Comparison of ENCODE assay signal across 8 mouse cellular contexts in the genomic region with DNA sequence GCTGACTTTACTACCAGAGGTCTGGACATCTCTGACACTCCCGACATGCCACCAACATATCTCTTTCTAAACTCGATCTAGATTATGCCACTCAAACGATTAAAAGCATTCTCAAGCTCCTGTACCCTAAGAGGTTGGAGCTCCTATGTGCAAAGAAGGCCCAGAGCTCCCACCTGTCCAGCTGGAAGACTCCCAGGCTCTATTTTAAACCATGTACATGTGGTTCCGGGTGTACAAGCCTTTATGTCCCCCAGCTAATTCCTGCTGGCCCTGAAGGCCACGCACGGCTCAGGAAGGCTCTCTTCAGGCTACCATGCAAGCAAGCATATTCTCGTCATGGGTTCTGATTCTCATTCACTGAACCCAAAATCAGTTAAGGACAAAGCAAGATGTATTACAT. TPM values are rescaled to one million over a fixed set of nuclear protein-coding genes. Genes with fewer than 3 reads are reported as not detected.
DNase-seq lines count a peak whose midpoint lies in the region; ATAC-seq and TF ChIP-seq lines count a peak whose summit lies in the region.

No protein-coding gene starts in this region.

- H3K4me3 ChIP-seq in kidney, adult 2 months (ENCODE audit: insufficient read depth, low read depth, low read length): peak overlapping the region; percentile 53
- H3K4me3 ChIP-seq in embryonic facial prominence, embryonic 14.5 days (ENCODE audit: low read depth, low read length): peak overlapping the region; percentile 95
- no peak overlapping the region for H3K4me3 ChIP-seq in hindbrain, embryonic 14.5 days (replicated peaks; ENCODE audit: low read length)
- H3K4me3 ChIP-seq in midbrain, embryonic 16.5 days (ENCODE audit: low read depth, low read length): no peak overlapping the region

- no peak for ATAC-seq in embryonic facial prominence, embryonic 14.5 days (ENCODE audit: low read depth)
- ATAC-seq in hindbrain, embryonic 14.5 days (ENCODE audit: low FRiP score): no peak
- no peak for ATAC-seq in midbrain, embryonic 16.5 days

- H3K4me1 ChIP-seq in kidney, adult 2 months (ENCODE audit: control insufficient read depth, insufficient read depth, low read length): peaks cover 19% of the 10 kb centered on the region; the same call in 1 of the 2 replicates
- H3K4me1 ChIP-seq in embryonic facial prominence, embryonic 14.5 days (ENCODE audit: control insufficient read depth, insufficient read depth, low read length): peaks cover 22% of the 10 kb centered on the region
- H3K4me1 ChIP-seq in hindbrain, embryonic 14.5 days (replicated peaks; ENCODE audit: control insufficient read depth, insufficient read depth, low read length): peaks cover 21% of the 10 kb centered on the region
- peaks cover 17% of the 10 kb centered on the region for H3K4me1 ChIP-seq in midbrain, embryonic 16.5 days (ENCODE audit: control insufficient read depth, insufficient read depth, low read length)

- no peak for DNase-seq in kidney, adult 2 months
- no peak for DNase-seq in kidney, postnatal 36 days
- DNase-seq in embryonic facial prominence, embryonic 14.5 days (ENCODE audit: low spot score): no peak
- no peak for DNase-seq in hindbrain, embryonic 14.5 days (ENCODE audit: low spot score)
- DNase-seq in adrenal gland, postnatal 4 days (ENCODE audit: low spot score in 2 of 2): no peak
- DNase-seq in yolk sac, embryonic 10.5 days (ENCODE audit: low spot score): no peak
- DNase-seq in adrenal gland, postnatal 14 days: no peak

- no peak for TF ChIP-seq POLR2A in kidney, adult 2 months (IDR thresholded peaks at IDR 0.05; ENCODE audit: low read depth, low read length)

- no peak for TF ChIP-seq CTCF in kidney, adult 2 months (conservative IDR thresholded peaks at IDR 0.05; ENCODE audit: insufficient read depth, insufficient read length, low read depth, low read length)

- H3K9ac ChIP-seq in embryonic facial prominence, embryonic 14.5 days (ENCODE audit: low read depth, low read length): no peak overlapping the region; the same call in 1 of the 2 replicates
- H3K9ac ChIP-seq in hindbrain, embryonic 14.5 days: peak overlapping the region; percentile 82; the same call in 1 of the 2 replicates
- no peak overlapping the region for H3K9ac ChIP-seq in midbrain, embryonic 16.5 days (ENCODE audit: low read depth, low read length)

- WGBS in kidney, adult 2 months: 25% methylated on average over 7 of the region's 7 CpGs
- WGBS in embryonic facial prominence, embryonic 14.5 days: 70% methylated on average over 7 of the region's 7 CpGs
- WGBS in hindbrain, embryonic 14.5 days: 73% methylated on average over 7 of the region's 7 CpGs
- WGBS in midbrain, embryonic 16.5 days: 82% methylated on average over 7 of the region's 7 CpGs

- H3K4me2 ChIP-seq in embryonic facial prominence, embryonic 14.5 days (ENCODE audit: low read depth, low read length): peak overlapping the region; percentile 80
- H3K4me2 ChIP-seq in hindbrain, embryonic 14.5 days (replicated peaks): peak overlapping the region; percentile 75
- H3K4me2 ChIP-seq in midbrain, embryonic 16.5 days (ENCODE audit: low read length): peak overlapping the region; percentile 65

- H3K36me3 ChIP-seq in kidney, adult 2 months (ENCODE audit: control insufficient read depth, insufficient read depth, low read length): no peaks in the 10 kb centered on the region
- no peaks in the 10 kb centered on the region for H3K36me3 ChIP-seq in embryonic facial prominence, embryonic 14.5 days (ENCODE audit: control insufficient read depth, insufficient read depth, low read length)
- H3K36me3 ChIP-seq in hindbrain, embryonic 14.5 days (replicated peaks; ENCODE audit: control insufficient read depth, insufficient read depth): no peaks in the 10 kb centered on the region
- H3K36me3 ChIP-seq in midbrain, embryonic 16.5 days (ENCODE audit: control insufficient read depth, insufficient read depth, low read length): no peaks in the 10 kb centered on the region

- no peaks in the 10 kb centered on the region for H3K27me3 ChIP-seq in kidney, adult 2 months (replicated peaks; ENCODE audit: control insufficient read depth, insufficient read depth, low read length)
- H3K27me3 ChIP-seq in embryonic facial prominence, embryonic 14.5 days (replicated peaks; ENCODE audit: control insufficient read depth, insufficient read depth, low read length): no peaks in the 10 kb centered on the region
- H3K27me3 ChIP-seq in hindbrain, embryonic 14.5 days (ENCODE audit: control insufficient read depth, insufficient read depth, low read length): no peaks in the 10 kb centered on the region
- H3K27me3 ChIP-seq in midbrain, embryonic 16.5 days (ENCODE audit: control insufficient read depth, insufficient read depth, low read depth, low read length): no peaks in the 10 kb centered on the region

- no peaks in the 10 kb centered on the region for H3K9me3 ChIP-seq in embryonic facial prominence, embryonic 14.5 days (ENCODE audit: control insufficient read depth, low read length)
- no peaks in the 10 kb centered on the region for H3K9me3 ChIP-seq in hindbrain, embryonic 14.5 days (ENCODE audit: control insufficient read depth, low read length)
- H3K9me3 ChIP-seq in midbrain, embryonic 16.5 days (replicated peaks; ENCODE audit: control insufficient read depth, low read length, poor library complexity, severe bottlenecking): no peaks in the 10 kb centered on the region

- peak overlapping the region; percentile 76 for H3K27ac ChIP-seq in kidney, adult 2 months (ENCODE audit: insufficient read depth, low read depth, low read length)
- H3K27ac ChIP-seq in embryonic facial prominence, embryonic 14.5 days (replicated peaks; ENCODE audit: low read depth, low read length): no peak overlapping the region
- H3K27ac ChIP-seq in hindbrain, embryonic 14.5 days: no peak overlapping the region
- H3K27ac ChIP-seq in midbrain, embryonic 16.5 days (ENCODE audit: low read length): no peak overlapping the region

RNA-seq across cellular contexts. Expression of gene Dag1, which starts 1.9 kb away (rescaled TPM):
- 66.8 and 67.2 TPM in 2 replicates for polyA plus RNA-seq in kidney, adult 2 months (2012; rRNA removed)
- 101 and 107 TPM in 2 replicates for polyA plus RNA-seq in embryonic facial prominence, embryonic 14.5 days (2014; fragmentation: Nextera tagmentation; extraction: Ambion mirVana)
- polyA plus RNA-seq in hindbrain, embryonic 14.5 days (2014; fragmentation: Nextera tagmentation; extraction: Ambion mirVana): 76.7 and 83.0 TPM in 2 replicates
- polyA plus RNA-seq in midbrain, embryonic 16.5 days (2015; fragmentation: Nextera tagmentation; extraction: Ambion mirVana): 67.9 and 79.5 TPM in 2 replicates
- 100 to 1,000 TPM; 158 to 188 TPM for total RNA-seq in adrenal gland, postnatal 4 days (2021)
- total RNA-seq in adrenal gland, postnatal 14 days (2021): 156 and 176 TPM in 2 replicates

RNA-seq across cellular contexts. Expression of gene Nicn1, which starts 28.4 kb away (rescaled TPM):
- polyA plus RNA-seq in kidney, adult 2 months (2012; rRNA removed): 38.9 and 39.3 TPM in 2 replicates
- 38.6 and 38.9 TPM in 2 replicates for polyA plus RNA-seq in embryonic facial prominence, embryonic 14.5 days (2014; fragmentation: Nextera tagmentation; extraction: Ambion mirVana)
- polyA plus RNA-seq in hindbrain, embryonic 14.5 days (2014; fragmentation: Nextera tagmentation; extraction: Ambion mirVana): 136 and 137 TPM in 2 replicates
- 149 and 163 TPM in 2 replicates for polyA plus RNA-seq in midbrain, embryonic 16.5 days (2015; fragmentation: Nextera tagmentation; extraction: Ambion mirVana)
- 10 to 100 TPM; 26.4 to 27.2 TPM for total RNA-seq in adrenal gland, postnatal 4 days (2021)
- 16.9 and 21.2 TPM in 2 replicates for total RNA-seq in adrenal gland, postnatal 14 days (2021)

RNA-seq across cellular contexts. Expression of gene Amt, which starts 34.8 kb away (rescaled TPM):
- polyA plus RNA-seq in kidney, adult 2 months (2012; rRNA removed): 77.5 and 84.2 TPM in 2 replicates
- 6.1 and 6.2 TPM in 2 replicates for polyA plus RNA-seq in embryonic facial prominence, embryonic 14.5 days (2014; fragmentation: Nextera tagmentation; extraction: Ambion mirVana)
- 18.6 and 24.4 TPM in 2 replicates for polyA plus RNA-seq in hindbrain, embryonic 14.5 days (2014; fragmentation: Nextera tagmentation; extraction: Ambion mirVana)
- 30.2 and 33.6 TPM in 2 replicates for polyA plus RNA-seq in midbrain, embryonic 16.5 days (2015; fragmentation: Nextera tagmentation; extraction: Ambion mirVana)
- total RNA-seq in adrenal gland, postnatal 4 days (2021): 10 to 100 TPM in 1 of 2 experiments, 1 to 10 TPM in 1; 9.5 to 10.8 TPM
- total RNA-seq in adrenal gland, postnatal 14 days (2021): 6.8 and 13.2 TPM in 2 replicates

RNA-seq across cellular contexts. Expression of gene Rhoa, which starts 44.1 kb away (rescaled TPM):
- polyA plus RNA-seq in kidney, adult 2 months (2012; rRNA removed): 125 and 179 TPM in 2 replicates
- 326 and 351 TPM in 2 replicates for polyA plus RNA-seq in embryonic facial prominence, embryonic 14.5 days (2014; fragmentation: Nextera tagmentation; extraction: Ambion mirVana)
- polyA plus RNA-seq in hindbrain, embryonic 14.5 days (2014; fragmentation: Nextera tagmentation; extraction: Ambion mirVana): 206 and 214 TPM in 2 replicates
- polyA plus RNA-seq in midbrain, embryonic 16.5 days (2015; fragmentation: Nextera tagmentation; extraction: Ambion mirVana): 273 and 286 TPM in 2 replicates
- 100 to 1,000 TPM; 357 to 360 TPM for total RNA-seq in adrenal gland, postnatal 4 days (2021)
- total RNA-seq in adrenal gland, postnatal 14 days (2021): 359 and 362 TPM in 2 replicates

RNA-seq across cellular contexts. Expression of gene Tcta, which starts 44.1 kb away (rescaled TPM):
- polyA plus RNA-seq in kidney, adult 2 months (2012; rRNA removed): 53.0 and 55.3 TPM in 2 replicates
- 38.2 and 47.8 TPM in 2 replicates for polyA plus RNA-seq in embryonic facial prominence, embryonic 14.5 days (2014; fragmentation: Nextera tagmentation; extraction: Ambion mirVana)
- polyA plus RNA-seq in hindbrain, embryonic 14.5 days (2014; fragmentation: Nextera tagmentation; extraction: Ambion mirVana): 49.5 and 59.9 TPM in 2 replicates
- polyA plus RNA-seq in midbrain, embryonic 16.5 days (2015; fragmentation: Nextera tagmentation; extraction: Ambion mirVana): 47.9 and 49.2 TPM in 2 replicates
- total RNA-seq in adrenal gland, postnatal 4 days (2021): 10 to 100 TPM; 32.7 to 36.7 TPM
- total RNA-seq in adrenal gland, postnatal 14 days (2021): 30.4 and 34.1 TPM in 2 replicates

Comparison
In these comparisons a context has a peak if more than half of its experiments do, and no peak if none do; other contexts are left out.
1. H3K4me3 ChIP-seq: peak in kidney, adult 2 months (single experiment) and embryonic facial prominence, embryonic 14.5 days (single experiment); none in hindbrain, embryonic 14.5 days (single experiment) and midbrain, embryonic 16.5 days (single experiment).
2. Peak in every context shown above with its lines, with median percentiles within 50 percentile points of each other: H3K4me2 ChIP-seq.